9 mouse cellular contexts compared by ENCODE assay signal in genomic region chr7:113268287-113268686, GRCm38 (mm10).
DNase-seq lines count a peak whose midpoint lies in the region; ATAC-seq and TF ChIP-seq lines count a peak whose summit lies in the region.
"Had no signal": no experiment of that assay in that cellular context is flagged by ENCODE, and none has a peak within 500 bp of the region (broad histone marks: within the 10 kb centered on the region; RNA-seq: fewer than 3 reads in every experiment).

No protein-coding gene starts in this region.

- H3K4me2 ChIP-seq in neural tube, embryonic 15.5 days, result no peak overlapping the region
- no peak overlapping the region for H3K4me2 ChIP-seq in embryonic facial prominence, embryonic 11.5 days (ENCODE audit: low read depth, low read length)
- no peak overlapping the region for H3K4me2 ChIP-seq in intestine, postnatal 0 days (replicated peaks; ENCODE audit: low read depth)
- no peak overlapping the region for H3K4me2 ChIP-seq in lung, embryonic 14.5 days

- peaks cover 30% of the 10 kb centered on the region for H3K4me1 ChIP-seq in neural tube, embryonic 15.5 days
- H3K4me1 ChIP-seq in embryonic facial prominence, embryonic 11.5 days (ENCODE audit: control insufficient read depth, insufficient read depth, low read length), result no peaks in the 10 kb centered on the region
- no peaks in the 10 kb centered on the region; the same call in 1 of the 2 replicates for H3K4me1 ChIP-seq in intestine, postnatal 0 days (replicated peaks; ENCODE audit: control insufficient read depth, insufficient read depth, low read length)
- H3K4me1 ChIP-seq in lung, embryonic 14.5 days (ENCODE audit: insufficient read depth), result no peaks in the 10 kb centered on the region

- no peak for ATAC-seq in neural tube, embryonic 15.5 days (ENCODE audit: low FRiP score)
- no peak; the same call in 1 of the 2 replicates for ATAC-seq in embryonic facial prominence, embryonic 11.5 days (replicated peaks; ENCODE audit: insufficient number of reproducible peaks, low FRiP score, low TSS enrichment, low read depth)
- peak; percentile 65 for ATAC-seq in intestine, postnatal 0 days
- ATAC-seq in lung, embryonic 14.5 days (ENCODE audit: insufficient read depth), result no peak

- no peak overlapping the region for H3K4me3 ChIP-seq in neural tube, embryonic 15.5 days (replicated peaks)
- H3K4me3 ChIP-seq in embryonic facial prominence, embryonic 11.5 days (ENCODE audit: low read depth, low read length), result no peak overlapping the region
- no peak overlapping the region for H3K4me3 ChIP-seq in intestine, postnatal 0 days (ENCODE audit: low read depth, low read length)
- H3K4me3 ChIP-seq in lung, embryonic 14.5 days (ENCODE audit: low read depth, low read length), result no peak overlapping the region
- H3K4me3 ChIP-seq: myocyte had no signal

- H3K9ac ChIP-seq in neural tube, embryonic 15.5 days (replicated peaks), result no peak overlapping the region
- no peak overlapping the region for H3K9ac ChIP-seq in embryonic facial prominence, embryonic 11.5 days (replicated peaks; ENCODE audit: low read length)
- H3K9ac ChIP-seq in intestine, postnatal 0 days (ENCODE audit: low read depth, low read length), result no peak overlapping the region
- no peak overlapping the region for H3K9ac ChIP-seq in lung, embryonic 14.5 days

- no peak overlapping the region for H3K27ac ChIP-seq in neural tube, embryonic 15.5 days (replicated peaks)
- H3K27ac ChIP-seq in embryonic facial prominence, embryonic 11.5 days (replicated peaks; ENCODE audit: low read depth, low read length), result no peak overlapping the region
- H3K27ac ChIP-seq in intestine, postnatal 0 days (ENCODE audit: low read depth, low read length), result no peak overlapping the region
- no peak overlapping the region for H3K27ac ChIP-seq in lung, embryonic 14.5 days (ENCODE audit: low read depth)

- TF ChIP-seq CTCF in intestine, postnatal 0 days (IDR thresholded peaks at IDR 0.05; ENCODE audit: low read depth), result peak; percentile 86
- peak; percentile 82 for TF ChIP-seq CTCF in lung, embryonic 14.5 days (IDR thresholded peaks at IDR 0.05; ENCODE audit: low read depth)

- DNase-seq in neural tube, embryonic 10.5 days (ENCODE audit: extremely low spot score, low spot score), result peak; percentile 37
- peak; percentile 70 for DNase-seq in adrenal gland, postnatal 25 days
- peak; percentile 67 for DNase-seq in embryonic facial prominence, embryonic 11.5 days (ENCODE audit: low spot score)
- peak; percentile 84 for DNase-seq in lung, embryonic 14.5 days
- DNase-seq in skeletal muscle tissue, adult 2 months (ENCODE audit: low read depth, low spot score), result peak; percentile 27
- no peak for DNase-seq in yolk sac, embryonic 10.5 days (ENCODE audit: low spot score)

- H3K36me3 ChIP-seq in neural tube, embryonic 15.5 days, result no peaks in the 10 kb centered on the region
- no peaks in the 10 kb centered on the region for H3K36me3 ChIP-seq in embryonic facial prominence, embryonic 11.5 days (replicated peaks; ENCODE audit: control insufficient read depth, insufficient read depth, low read depth, low read length)
- H3K36me3 ChIP-seq in intestine, postnatal 0 days (ENCODE audit: control insufficient read depth, insufficient read depth), result no peaks in the 10 kb centered on the region
- H3K36me3 ChIP-seq in lung, embryonic 14.5 days (ENCODE audit: insufficient read depth), result no peaks in the 10 kb centered on the region

- WGBS in neural tube, embryonic 15.5 days, result 82% methylated on average over 9 of the region's 9 CpGs
- WGBS in embryonic facial prominence, embryonic 11.5 days, result 81% methylated on average over 9 of the region's 9 CpGs
- WGBS in intestine, postnatal 0 days, result 69% methylated on average over 9 of the region's 9 CpGs
- whole genome bisulfite sequencing in lung, embryonic 14.5 days, result 74% methylated on average over 9 of the region's 9 CpGs

- no peaks in the 10 kb centered on the region for H3K9me3 ChIP-seq in neural tube, embryonic 15.5 days (replicated peaks)
- H3K9me3 ChIP-seq in embryonic facial prominence, embryonic 11.5 days (replicated peaks; ENCODE audit: control insufficient read depth, low read length), result no peaks in the 10 kb centered on the region
- H3K9me3 ChIP-seq in intestine, postnatal 0 days (ENCODE audit: control insufficient read depth), result no peaks in the 10 kb centered on the region
- H3K9me3 ChIP-seq in lung, embryonic 14.5 days (ENCODE audit: low read depth, low read length), result no peaks in the 10 kb centered on the region

- no peaks in the 10 kb centered on the region for H3K27me3 ChIP-seq in neural tube, embryonic 15.5 days (replicated peaks)
- no peaks in the 10 kb centered on the region for H3K27me3 ChIP-seq in embryonic facial prominence, embryonic 11.5 days (ENCODE audit: control insufficient read depth, insufficient read depth, low read length)
- H3K27me3 ChIP-seq in intestine, postnatal 0 days (replicated peaks; ENCODE audit: control insufficient read depth, insufficient read depth, low read length), result no peaks in the 10 kb centered on the region
- H3K27me3 ChIP-seq in lung, embryonic 14.5 days (ENCODE audit: insufficient read depth, low read length), result no peaks in the 10 kb centered on the region
